Mouse (Mus musculus) frontal cortex, postnatal 25 days (tissue): ENCODE measurements around the gene Gm19402.
"Not testable (repeated sequence)": the region's sequence is repeated elsewhere in the genome, so short reads cannot be mapped to it uniquely, and the experiment has no call there.

Experiments
- DNase-seq, 2 experiments: peaks; one replicate each; pipeline ENCODE4 v3.0.0; 2022; ENCODE audit warnings: low spot score in 2 of 2

Gm19402 gene

GRCm38 (mm10) chr10:77690356-77690807, at the start of gene Gm19402:
TSS of gene Gm19402 (minus strand) at chr10:77690757.
- DNase-seq = not testable (repeated sequence)

DNA sequence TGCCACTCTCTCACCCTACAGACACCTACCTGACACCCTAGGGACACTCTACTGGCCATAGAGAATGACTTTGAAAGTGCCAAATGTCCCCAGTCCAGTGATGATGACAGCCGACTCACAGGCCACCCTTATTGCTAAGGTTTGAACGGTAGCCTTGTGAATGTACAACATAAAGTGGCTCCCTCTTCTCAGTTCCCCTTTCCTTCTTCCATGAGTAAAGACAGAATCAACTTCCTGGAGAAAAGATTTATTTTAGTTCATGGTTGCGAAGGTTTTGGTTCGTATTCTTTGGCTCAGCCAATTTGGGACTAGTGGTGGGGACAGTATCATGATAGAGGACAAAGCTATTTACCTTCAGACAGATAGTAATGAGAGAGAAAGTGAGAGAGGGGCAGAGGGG, 48.4 kb upstream of the Gm19402 start:
- no peak for DNase-seq

GRCm38 (mm10) chr10:77735928-77736327, 45.4 kb upstream of the Gm19402 start:
- no peak for DNase-seq

DNA sequence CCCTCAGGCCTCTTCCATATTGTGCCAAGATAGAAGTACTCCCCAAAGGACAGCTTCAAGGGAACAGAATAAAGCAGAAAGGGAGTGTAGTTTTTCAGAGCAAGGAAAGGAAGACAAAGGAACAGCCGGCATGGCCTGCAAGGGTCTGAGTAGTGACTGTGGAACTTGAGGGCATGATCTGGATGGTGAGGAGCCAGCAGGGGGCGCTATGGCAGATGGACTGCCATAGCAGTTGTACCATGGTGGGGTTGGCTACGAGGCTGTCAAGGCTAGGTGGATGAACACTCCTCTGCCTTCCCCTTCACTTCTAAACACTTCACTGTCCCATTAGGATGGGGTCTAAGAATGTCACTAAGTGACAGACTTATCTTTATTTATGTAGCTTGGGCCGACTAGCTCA, 38.7 kb upstream of the Gm19402 start:
- no peak for DNase-seq

DNA sequence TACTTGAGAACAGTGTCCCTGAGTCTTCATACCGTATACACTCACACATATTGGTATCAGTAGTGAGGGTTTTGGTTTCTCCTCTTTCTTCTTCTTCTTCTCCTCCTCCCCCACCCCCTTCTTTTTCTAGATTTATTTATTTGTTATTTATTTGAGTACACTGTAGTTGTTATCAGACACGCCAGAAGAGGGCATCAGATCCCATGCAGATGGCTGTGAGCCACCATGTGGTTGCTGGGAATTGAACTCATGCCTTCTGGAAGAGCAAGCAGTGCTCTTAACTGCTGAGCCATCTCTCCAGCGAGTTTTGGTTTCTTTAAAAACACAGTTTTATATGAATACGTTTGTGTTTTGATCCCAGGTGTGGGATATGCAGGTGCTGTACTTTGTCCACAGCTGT, 37.7 kb upstream of the Gm19402 start:
- DNase-seq = no peak

DNA sequence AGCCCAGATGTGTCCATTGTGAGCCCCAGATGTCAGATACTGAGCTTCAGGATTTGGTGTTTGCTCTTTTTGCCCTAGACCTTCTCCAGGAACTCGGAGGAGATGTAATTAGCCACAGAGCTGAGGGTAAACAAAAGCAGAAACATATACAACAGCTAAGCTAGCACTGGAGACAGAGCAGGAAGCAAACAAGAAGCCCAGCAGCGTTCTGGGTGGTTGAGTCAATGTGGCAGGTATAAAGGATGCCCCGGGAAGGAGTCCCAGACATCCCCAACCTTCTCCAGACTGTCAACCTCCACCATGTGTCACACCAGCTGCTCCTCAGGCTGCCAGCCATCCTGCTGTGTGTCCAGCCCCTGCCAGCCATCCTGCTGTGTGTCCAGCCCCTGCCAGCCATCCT, 35.6 kb upstream of the Gm19402 start, which contains the start of gene Gm10100:
TSS of gene Gm10100 (plus strand) at position 301 of the 400 bp plus-strand sequence.
- no peak for DNase-seq

GRCm38 (mm10) chr10:77724855-77725254, 34.3 kb upstream of the Gm19402 start:
- no peak for DNase-seq

GRCm38 (mm10) chr10:77720299-77720698, 29.7 kb upstream of the Gm19402 start, which contains the start of gene Krtap12-1:
TSS of gene Krtap12-1 (plus strand) at chr10:77720599.
- not testable (repeated sequence) for DNase-seq

DNA sequence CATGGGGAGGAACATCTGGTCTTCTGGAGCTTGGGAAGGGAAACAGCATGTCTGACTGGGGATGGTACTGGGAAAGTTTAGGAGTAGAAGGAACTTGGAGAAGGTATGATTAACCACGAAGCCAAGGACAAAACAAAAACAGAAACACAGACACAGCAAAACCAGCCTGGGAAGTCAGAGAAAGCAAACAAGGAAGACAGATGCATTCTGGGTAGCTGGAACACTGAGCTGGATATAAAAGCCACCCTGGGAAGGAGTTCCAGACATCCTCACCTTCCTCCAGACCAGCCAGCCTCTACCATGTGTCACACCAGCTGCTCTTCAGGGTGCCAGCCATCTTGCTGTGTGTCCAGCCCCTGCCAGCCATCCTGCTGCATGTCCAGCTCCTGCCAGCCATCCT, 24.9 kb upstream of the Gm19402 start, which contains the start of gene Gm10142:
TSS of gene Gm10142 (plus strand) at position 301 of the 400 bp plus-strand sequence.
- no peak for DNase-seq

- DNase-seq = no peak
These were observed 23.2 kb upstream of the Gm19402 start for GRCm38 (mm10) chr10:77713734-77714133.

GRCm38 (mm10) chr10:77711157-77711556, 20.6 kb upstream of the Gm19402 start, which contains the start of gene Gm10024:
TSS of gene Gm10024 (plus strand) at chr10:77711457.
- not testable (repeated sequence) for DNase-seq

DNA sequence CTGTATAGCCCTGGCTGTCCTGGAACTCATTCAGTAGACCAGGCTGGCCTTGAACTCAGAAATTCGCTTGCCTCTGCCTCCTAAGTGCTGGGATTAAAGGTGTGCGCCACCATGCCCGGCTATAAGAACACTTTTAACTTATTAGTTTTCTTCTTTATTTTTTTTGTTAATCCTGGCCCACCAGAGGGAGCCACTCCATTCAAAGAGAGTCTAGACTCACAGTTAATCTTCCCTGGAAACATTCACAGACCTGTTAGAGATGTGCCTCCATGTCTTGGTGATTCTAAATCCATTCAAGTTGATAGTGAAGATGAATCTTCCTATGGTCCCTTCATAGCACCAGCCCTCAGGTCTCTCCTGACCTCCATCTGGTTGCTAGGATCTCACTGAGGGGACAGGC, 19.3 kb upstream of the Gm19402 start:
- no peak for DNase-seq

- no peak for DNase-seq
These were observed 15.8 kb upstream of the Gm19402 start, which contains the start of gene Gm10272 for GRCm38 (mm10) chr10:77706326-77706725. TSS of gene Gm10272 (plus strand) at chr10:77706626.

DNA sequence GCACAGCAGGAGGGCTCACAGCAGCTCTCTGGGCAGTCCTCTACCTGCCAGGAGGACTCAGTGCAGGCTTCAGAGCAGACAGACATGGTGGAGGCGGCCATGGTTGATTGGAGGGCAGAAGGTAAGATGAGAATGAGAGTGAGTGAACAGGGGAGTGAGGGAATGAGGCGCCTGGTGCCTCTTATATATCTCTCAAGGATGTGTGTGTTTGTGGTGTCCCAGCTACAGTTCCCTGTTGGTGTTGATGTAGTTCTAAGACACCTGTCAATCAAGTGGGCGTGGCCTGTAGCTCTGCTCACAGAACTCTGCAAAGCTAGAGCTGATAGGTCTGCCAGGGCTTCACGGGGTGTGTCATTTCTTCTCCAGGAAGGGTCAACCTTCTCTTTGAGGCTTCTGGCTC, 6.6 kb upstream of the Gm19402 start, which contains the start of gene Gm9508:
TSS of gene Gm9508 (minus strand) at position 101 of the 400 bp plus-strand sequence.
- no peak for DNase-seq

DNA sequence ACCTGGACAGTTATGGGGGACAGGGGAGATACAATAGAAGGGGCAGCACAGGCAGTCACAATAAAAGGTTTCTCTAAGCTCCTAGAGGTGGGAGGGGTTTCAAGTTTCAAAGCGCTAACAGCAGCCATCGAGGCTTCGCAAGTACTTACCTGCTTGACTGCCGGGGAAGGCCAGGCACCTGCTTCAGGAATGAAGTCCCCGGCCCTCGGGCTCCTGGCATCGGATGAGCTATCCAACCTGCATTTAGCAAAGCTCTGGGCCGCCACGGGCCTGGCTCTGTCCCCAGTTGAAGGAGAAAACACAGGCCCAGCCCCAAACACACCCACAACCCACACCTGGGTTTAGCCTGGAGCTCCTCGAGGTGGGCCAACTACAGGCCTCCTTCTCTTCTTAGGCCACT, 3.5 kb downstream of the Gm19402 start:
- no peak for DNase-seq

DNA sequence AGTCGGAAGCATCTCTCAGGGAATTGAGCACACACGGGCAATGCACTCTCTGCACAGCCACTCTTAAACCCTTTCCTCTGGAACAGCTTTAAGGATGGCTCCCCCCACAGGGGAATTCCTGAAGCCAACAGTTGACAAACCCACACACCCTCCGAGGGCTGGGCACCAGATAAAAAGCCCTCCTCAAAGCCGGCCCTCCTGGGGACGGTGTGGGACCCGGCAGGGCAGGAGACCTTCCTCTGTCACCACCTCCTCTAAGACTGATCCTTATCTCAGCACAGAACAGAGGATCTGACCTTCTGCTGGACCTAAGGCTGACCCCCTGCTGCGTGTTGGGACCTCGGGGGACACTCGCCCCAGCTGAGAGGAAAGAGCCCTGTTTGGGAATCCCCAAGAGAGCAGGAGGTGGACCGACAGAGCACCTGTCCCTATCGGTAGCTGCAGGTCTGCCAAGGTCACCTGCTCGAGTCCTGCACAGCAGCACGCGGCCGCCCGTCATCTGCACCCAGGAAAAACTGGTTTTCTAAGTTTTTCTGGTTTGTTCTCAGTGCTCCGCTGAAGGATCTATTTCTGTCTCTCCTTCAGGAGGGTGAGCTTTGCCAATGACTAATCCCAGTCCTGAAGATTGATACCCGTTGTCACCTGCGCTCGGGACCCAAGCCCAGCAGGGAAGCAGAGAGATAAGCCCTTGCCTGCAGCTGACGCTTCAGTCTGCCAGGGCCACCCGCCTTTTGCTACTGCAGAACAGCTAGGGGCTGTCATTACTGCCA, 4.5 kb downstream of the Gm19402 start, which contains the start of gene Tspear:
TSS of gene Tspear (plus strand) at position 675 of the 770 bp plus-strand sequence.
- DNase-seq = no peak

DNA sequence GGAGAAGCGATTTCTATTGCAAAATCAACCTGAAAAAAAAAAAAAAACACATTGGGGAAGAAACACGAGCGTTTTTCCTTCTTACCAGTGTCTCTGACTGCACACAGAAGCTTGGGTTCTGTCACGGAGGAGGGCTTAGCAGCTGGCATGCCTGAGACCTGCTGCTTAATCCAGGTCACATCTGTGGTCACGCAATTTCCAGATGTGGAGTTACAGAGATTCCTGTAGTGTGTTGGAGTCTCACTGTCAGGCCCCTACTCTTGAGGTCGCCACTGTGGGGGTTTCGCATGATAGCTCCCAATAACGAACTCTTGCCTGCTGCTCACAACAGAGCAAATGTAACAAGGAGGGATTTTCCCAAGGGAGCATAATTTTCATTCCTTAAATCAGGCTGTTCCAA, 6.4 kb downstream of the Gm19402 start:
- DNase-seq = no peak

GRCm38 (mm10) chr10:77682994-77683393, 7.6 kb downstream of the Gm19402 start:
- DNase-seq = no peak

DNA sequence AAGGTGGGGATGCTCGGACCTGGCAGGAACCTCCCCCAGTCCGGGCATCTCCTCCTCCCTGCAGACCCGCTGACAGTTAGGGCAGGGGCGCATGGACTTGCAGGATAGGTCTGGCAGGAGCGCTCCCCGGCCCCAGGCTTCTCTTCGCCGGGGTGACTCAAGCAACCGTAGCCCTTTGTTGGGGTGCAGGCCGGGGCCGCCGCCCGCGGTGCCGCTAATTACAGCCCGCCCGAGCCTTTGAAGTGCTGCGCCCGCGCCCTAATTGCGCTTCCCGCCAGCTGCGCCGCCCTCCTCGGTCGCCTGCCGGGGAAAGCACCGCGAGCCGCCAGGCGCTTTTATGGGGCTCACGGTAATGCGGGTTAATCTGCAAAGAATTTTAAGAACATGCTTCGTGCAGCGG, 13.0 kb downstream of the Gm19402 start:
- no peak for DNase-seq

DNA sequence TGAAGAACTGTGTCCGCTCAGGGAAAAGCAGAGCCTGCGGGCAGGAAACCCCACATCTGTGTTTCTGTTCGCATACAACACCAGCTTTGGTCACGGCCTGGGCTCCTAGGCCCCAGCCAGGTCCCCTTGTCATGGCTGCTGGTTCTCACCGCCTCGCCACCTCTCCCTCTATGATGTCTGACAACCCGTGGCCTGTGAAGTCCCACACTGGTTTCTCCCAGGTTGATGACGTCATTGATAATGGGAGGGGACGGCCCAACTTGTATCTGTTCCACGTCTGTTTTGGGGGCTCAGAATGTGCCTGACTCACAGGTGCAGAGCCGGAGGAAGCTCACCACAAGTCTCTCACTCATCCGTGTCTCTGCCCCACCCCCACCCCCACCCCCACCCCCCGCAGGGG, 16.8 kb downstream of the Gm19402 start:
- no peak for DNase-seq

- DNase-seq = no peak
These were observed 19.0 kb downstream of the Gm19402 start for GRCm38 (mm10) chr10:77671519-77671918.

DNA sequence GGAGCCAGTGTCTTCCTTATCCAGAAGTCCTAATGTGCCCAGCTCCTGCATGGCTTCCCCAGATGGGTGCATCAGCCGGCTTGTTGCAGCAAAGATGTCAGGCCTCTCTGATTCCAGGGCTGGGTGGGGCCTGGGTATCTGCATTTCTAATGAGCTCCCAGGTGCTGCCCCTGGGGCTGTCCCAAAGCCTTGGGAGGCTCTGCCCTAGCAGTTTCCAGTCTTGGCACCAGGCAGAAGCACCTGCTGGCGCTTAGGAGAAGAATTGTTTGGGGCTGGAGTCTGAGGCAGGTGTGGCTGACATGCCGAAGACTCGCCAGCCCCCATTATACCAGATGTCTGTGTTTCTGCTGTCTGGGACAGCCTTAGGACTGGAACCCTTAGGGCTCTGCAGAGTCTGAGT, 19.8 kb downstream of the Gm19402 start:
- DNase-seq = no peak

- peak in 1 of 2 experiments; percentile 24 for DNase-seq
These were observed 23.2 kb downstream of the Gm19402 start for GRCm38 (mm10) chr10:77667402-77667801.
